Mouse (Mus musculus): ENCODE measurements at regions not wholly inside any gene's neighbourhood (a gene's known extent, or its start where the extent isn't known, plus 50 kb on each side); places are given as distances from the start of the nearest gene placed in this dataset.

DNA sequence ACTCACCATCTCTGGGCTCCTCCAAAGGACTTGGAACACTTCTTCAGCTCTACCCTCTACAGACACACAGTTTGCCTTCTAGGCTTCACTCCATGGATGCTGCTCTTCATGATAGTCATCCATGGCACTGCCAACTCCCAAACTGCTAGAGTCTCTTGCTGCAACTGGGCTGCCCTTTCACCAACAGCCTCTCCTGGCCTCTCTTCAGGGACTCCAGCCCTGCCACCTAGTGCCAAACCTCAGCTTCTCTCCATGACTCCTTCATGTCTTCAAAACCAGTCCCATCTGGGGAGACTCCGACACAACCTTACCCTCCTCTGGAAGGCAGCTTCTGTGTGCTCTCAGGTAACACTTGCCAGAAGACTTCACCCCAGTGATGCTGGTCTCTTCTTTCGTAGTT, 164.9 kb upstream of the Plxnc1 start:
- Histone ChIP-seq H3K9ac (ENCODE audit: low read length) (no peak overlapping the region), H3K4me1 (ENCODE audit: control insufficient read depth, insufficient read depth, low read length) (no peaks in the 10 kb centered on the region), H3K27me3 (ENCODE audit: control insufficient read depth, insufficient read depth, low read length) (no peaks in the 10 kb centered on the region), H3K27ac (ENCODE audit: low read length) (no peak overlapping the region), H3K4me2 (ENCODE audit: low read depth, low read length) (no peak overlapping the region), H3K36me3 (ENCODE audit: control insufficient read depth, insufficient read depth) (no peaks in the 10 kb centered on the region), H3K4me3 (ENCODE audit: low read length) (no peak overlapping the region), H3K9me3 (replicated peaks; ENCODE audit: control insufficient read depth, low read length) (no peaks in the 10 kb centered on the region)
- WGBS = 88% methylated on average over 2 of the region's 2 CpGs
- no peak for ATAC-seq (replicated peaks; ENCODE audit: extremely low read depth, insufficient read depth, low FRiP score)

DNA sequence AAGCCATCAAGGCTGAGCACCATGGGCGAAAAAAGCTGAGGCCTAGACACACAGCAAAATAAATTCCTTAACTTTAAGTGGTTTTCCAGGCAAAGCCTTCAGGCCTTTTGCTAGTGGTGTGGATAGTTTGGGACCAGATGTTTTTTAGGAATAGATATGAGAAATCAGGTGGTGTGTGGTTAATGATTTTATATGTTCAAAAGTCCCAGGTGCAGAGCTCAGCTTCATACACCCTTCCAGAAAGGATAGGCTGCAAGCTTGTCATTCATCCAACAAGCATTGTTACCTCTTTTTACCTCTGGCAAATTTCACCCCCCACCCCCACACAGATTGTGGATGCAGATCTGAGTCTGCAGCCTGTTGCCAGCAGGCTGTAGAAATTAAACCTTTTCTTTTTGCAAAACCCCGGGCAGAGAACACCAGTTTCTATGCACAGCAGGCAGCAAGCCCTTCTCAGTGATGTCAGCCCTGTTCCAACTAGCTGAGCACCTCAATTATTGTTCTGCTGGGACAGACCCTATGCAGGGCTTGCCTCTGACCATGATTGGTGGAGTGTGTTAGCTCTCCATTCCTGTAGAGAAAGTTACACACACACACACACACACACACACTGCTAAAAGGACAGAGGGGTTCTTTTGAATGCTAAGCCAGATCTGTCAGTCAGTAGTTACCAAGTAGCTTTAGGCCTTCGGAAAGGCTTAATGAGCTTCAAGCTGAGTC, 163.1 kb upstream of the Plxnc1 start:
- no peak for ATAC-seq (replicated peaks; ENCODE audit: extremely low read depth, insufficient read depth, low FRiP score)
- no peak overlapping the region for H3K9ac ChIP-seq (ENCODE audit: low read length)
- no peaks in the 10 kb centered on the region for H3K27me3 ChIP-seq (ENCODE audit: control insufficient read depth, insufficient read depth, low read length)
- WGBS = 55% methylated on average over 3 of the region's 3 CpGs
- no peak overlapping the region for H3K4me3 ChIP-seq (ENCODE audit: low read length)
- no peaks in the 10 kb centered on the region for H3K36me3 ChIP-seq (ENCODE audit: control insufficient read depth, insufficient read depth)
- H3K9me3 ChIP-seq (replicated peaks; ENCODE audit: control insufficient read depth, low read length) = no peaks in the 10 kb centered on the region
- H3K4me2 ChIP-seq (ENCODE audit: low read depth, low read length) = no peak overlapping the region
- H3K4me1 ChIP-seq (ENCODE audit: control insufficient read depth, insufficient read depth, low read length) = no peaks in the 10 kb centered on the region
- H3K27ac ChIP-seq (ENCODE audit: low read length) = no peak overlapping the region

DNA sequence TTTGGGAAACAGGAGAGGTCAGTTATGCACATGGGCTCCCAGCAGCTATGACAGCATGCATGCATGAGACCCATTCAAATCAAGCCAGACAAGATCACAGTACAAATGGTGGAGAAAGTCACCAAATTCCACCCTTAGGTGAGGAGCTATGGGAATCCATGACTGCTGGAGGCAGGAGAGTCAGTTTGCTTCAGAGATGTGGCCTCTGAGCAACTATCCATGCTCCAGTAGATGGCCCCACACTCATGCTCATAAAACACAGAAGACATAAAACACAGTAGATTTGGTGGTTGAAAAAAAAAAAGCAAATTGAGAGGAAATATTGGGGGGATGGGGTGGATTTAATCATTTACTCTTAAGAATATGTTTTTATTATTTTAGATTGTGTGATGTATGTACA, 159.2 kb upstream of the Plxnc1 start:
- no peaks in the 10 kb centered on the region for H3K27me3 ChIP-seq (ENCODE audit: control insufficient read depth, insufficient read depth, low read length)
- H3K9me3 ChIP-seq (replicated peaks; ENCODE audit: control insufficient read depth, low read length) = no peaks in the 10 kb centered on the region
- no peak overlapping the region for H3K27ac ChIP-seq (ENCODE audit: low read length)
- no peak overlapping the region for H3K4me3 ChIP-seq (ENCODE audit: low read length)
- no peak for ATAC-seq (replicated peaks; ENCODE audit: extremely low read depth, insufficient read depth, low FRiP score)
- no peak overlapping the region for H3K9ac ChIP-seq (ENCODE audit: low read length)
- H3K4me1 ChIP-seq (ENCODE audit: control insufficient read depth, insufficient read depth, low read length) = no peaks in the 10 kb centered on the region
- H3K4me2 ChIP-seq (ENCODE audit: low read depth, low read length) = no peak overlapping the region
- H3K36me3 ChIP-seq (ENCODE audit: control insufficient read depth, insufficient read depth) = no peaks in the 10 kb centered on the region

DNA sequence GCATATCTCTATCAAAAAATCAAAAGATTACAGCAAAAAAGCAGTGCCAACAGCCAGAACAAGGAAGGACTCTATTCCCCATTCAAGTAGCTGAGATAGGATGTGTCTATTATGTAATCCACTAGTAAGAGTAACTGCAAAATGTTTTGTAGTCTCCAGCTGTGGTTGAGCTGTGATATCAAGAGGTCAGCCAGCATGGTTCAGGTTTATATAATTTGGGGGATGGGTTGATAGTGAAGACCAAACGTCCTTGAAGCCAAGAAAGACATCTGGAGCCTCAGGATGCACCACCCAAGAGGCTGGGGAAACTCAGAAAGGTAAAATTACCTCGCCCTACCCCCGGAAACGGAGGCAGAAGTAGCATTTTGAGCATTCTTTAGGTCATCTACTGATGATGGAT, 158.3 kb upstream of the Plxnc1 start:
- H3K4me3 ChIP-seq (ENCODE audit: low read length) = no peak overlapping the region
- WGBS = 67% methylated on average over 4 of the region's 4 CpGs
- H3K9me3 ChIP-seq (replicated peaks; ENCODE audit: control insufficient read depth, low read length) = no peaks in the 10 kb centered on the region
- no peaks in the 10 kb centered on the region for H3K27me3 ChIP-seq (ENCODE audit: control insufficient read depth, insufficient read depth, low read length)
- no peaks in the 10 kb centered on the region for H3K4me1 ChIP-seq (ENCODE audit: control insufficient read depth, insufficient read depth, low read length)
- ATAC-seq (replicated peaks; ENCODE audit: extremely low read depth, insufficient read depth, low FRiP score) = no peak
- no peaks in the 10 kb centered on the region for H3K36me3 ChIP-seq (ENCODE audit: control insufficient read depth, insufficient read depth)
- H3K9ac ChIP-seq (ENCODE audit: low read length) = no peak overlapping the region
- H3K4me2 ChIP-seq (ENCODE audit: low read depth, low read length) = no peak overlapping the region
- H3K27ac ChIP-seq (ENCODE audit: low read length) = no peak overlapping the region

DNA sequence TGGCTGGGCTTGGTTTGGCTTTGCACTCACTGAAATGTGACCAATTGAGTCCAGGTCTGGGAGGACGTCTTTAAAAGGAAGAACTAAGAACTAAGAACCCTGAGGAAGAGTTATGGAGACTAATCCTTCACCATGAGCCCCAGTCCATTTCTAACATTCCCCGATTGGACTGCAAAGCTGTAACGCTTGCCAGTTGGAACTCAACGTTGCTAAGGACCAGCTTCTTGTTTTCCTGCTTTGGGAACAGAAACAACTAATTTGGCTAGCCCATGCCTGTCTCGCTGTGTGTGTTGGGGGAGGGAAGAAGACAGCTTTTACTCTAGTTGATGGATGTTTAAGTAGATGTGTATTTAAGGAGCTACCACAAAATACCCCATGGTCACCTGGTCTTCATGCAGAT, 155.3 kb upstream of the Plxnc1 start:
- Histone ChIP-seq H3K9me3 (replicated peaks; ENCODE audit: control insufficient read depth, low read length) (no peaks in the 10 kb centered on the region), H3K4me3 (ENCODE audit: low read length) (no peak overlapping the region), H3K4me2 (ENCODE audit: low read depth, low read length) (no peak overlapping the region), H3K9ac (ENCODE audit: low read length) (no peak overlapping the region), H3K4me1 (ENCODE audit: control insufficient read depth, insufficient read depth, low read length) (no peaks in the 10 kb centered on the region), H3K27me3 (ENCODE audit: control insufficient read depth, insufficient read depth, low read length) (no peaks in the 10 kb centered on the region), H3K27ac (ENCODE audit: low read length) (no peak overlapping the region), H3K36me3 (ENCODE audit: control insufficient read depth, insufficient read depth) (no peaks in the 10 kb centered on the region)
- WGBS = 75% methylated on average over 5 of the region's 5 CpGs
- no peak for ATAC-seq (replicated peaks; ENCODE audit: extremely low read depth, insufficient read depth, low FRiP score)

DNA sequence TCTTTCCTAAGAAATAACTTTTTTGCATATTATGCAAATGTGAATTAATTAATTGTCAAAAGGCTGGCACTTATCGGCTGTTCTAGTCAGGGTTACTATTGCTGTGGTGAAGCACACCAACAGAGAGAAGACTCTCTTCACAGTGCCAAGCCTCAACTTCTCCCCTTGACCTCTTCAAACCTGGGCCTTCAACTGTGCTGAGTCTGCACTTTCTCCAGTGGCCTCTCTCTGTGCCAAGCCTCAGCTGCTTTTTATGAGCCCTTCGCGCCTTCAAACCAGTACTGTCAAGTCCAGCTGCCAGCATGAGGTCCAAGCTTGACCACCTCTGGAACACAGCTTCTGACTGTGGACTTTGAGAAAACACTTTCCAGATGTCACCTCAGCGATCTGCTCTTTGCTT, 151.2 kb upstream of the Plxnc1 start:
- ATAC-seq (replicated peaks; ENCODE audit: extremely low read depth, insufficient read depth, low FRiP score) = no peak
- Histone ChIP-seq H3K27me3 (ENCODE audit: control insufficient read depth, insufficient read depth, low read length) (no peaks in the 10 kb centered on the region), H3K4me1 (ENCODE audit: control insufficient read depth, insufficient read depth, low read length) (no peaks in the 10 kb centered on the region), H3K9me3 (replicated peaks; ENCODE audit: control insufficient read depth, low read length) (no peaks in the 10 kb centered on the region), H3K36me3 (ENCODE audit: control insufficient read depth, insufficient read depth) (no peaks in the 10 kb centered on the region), H3K27ac (ENCODE audit: low read length) (no peak overlapping the region), H3K4me3 (ENCODE audit: low read length) (no peak overlapping the region), H3K9ac (ENCODE audit: low read length) (no peak overlapping the region), H3K4me2 (ENCODE audit: low read depth, low read length) (no peak overlapping the region)
- 86% methylated on average over 4 of the region's 4 CpGs for WGBS

DNA sequence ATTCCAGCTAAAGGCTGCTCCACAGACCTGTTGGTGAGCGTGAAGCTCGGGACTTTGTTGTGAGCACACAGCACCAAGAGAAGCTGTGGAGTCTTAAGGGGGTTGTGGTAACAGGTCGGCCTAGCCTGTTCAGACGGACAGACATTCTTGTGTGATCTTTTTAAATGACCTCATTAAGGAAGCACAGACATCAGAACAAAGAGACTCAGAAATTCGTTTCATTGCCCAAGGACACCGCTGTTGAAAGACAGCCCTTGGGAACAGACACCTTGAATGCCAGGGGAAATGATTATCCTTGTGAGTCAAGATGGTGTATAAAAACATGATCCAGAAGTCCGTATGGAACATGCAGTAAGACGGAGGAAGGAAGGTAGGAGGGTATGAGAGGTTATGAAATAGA, 150.1 kb upstream of the Plxnc1 start:
- WGBS = 69% methylated on average over 8 of the region's 8 CpGs
- no peaks in the 10 kb centered on the region for H3K36me3 ChIP-seq (ENCODE audit: control insufficient read depth, insufficient read depth)
- ATAC-seq (replicated peaks; ENCODE audit: extremely low read depth, insufficient read depth, low FRiP score) = no peak

DNA sequence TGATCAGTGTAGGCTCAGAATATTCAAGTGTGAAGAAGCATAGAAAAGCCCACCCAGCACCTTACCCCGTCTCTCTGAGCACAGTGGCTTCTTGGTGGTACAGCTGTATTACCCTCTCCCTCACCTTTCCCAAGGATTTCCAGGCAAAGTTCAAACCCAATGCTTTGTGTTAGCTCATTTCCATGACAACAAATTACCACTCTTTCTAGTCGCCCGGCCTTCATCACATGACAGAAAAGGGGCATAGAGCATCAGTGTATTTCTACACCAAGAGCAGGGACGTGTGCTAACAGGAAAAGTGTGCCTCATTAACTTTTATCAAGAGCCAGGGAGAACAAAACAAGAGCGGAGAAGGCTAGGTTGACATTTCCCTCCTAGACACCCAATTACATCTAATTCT, 148.6 kb upstream of the Plxnc1 start:
- H3K27me3 ChIP-seq (ENCODE audit: control insufficient read depth, insufficient read depth, low read length) = no peaks in the 10 kb centered on the region; the same call in 1 of the 2 replicates
- H3K4me2 ChIP-seq (ENCODE audit: low read depth, low read length) = no peak overlapping the region
- no peak overlapping the region for H3K4me3 ChIP-seq (ENCODE audit: low read length)
- no peaks in the 10 kb centered on the region for H3K36me3 ChIP-seq (ENCODE audit: control insufficient read depth, insufficient read depth)
- H3K9me3 ChIP-seq (replicated peaks; ENCODE audit: control insufficient read depth, low read length) = no peaks in the 10 kb centered on the region
- no peak overlapping the region for H3K27ac ChIP-seq (ENCODE audit: low read length)
- ATAC-seq (replicated peaks; ENCODE audit: extremely low read depth, insufficient read depth, low FRiP score) = no peak
- no peak overlapping the region for H3K9ac ChIP-seq (ENCODE audit: low read length)
- WGBS = 68% methylated on average over 5 of the region's 5 CpGs
- no peaks in the 10 kb centered on the region for H3K4me1 ChIP-seq (ENCODE audit: control insufficient read depth, insufficient read depth, low read length)

More for the DNA sequence above, 150.1 kb upstream of the Plxnc1 start:
- Histone ChIP-seq H3K9ac (ENCODE audit: low read length) (no peak overlapping the region), H3K4me3 (ENCODE audit: low read length) (no peak overlapping the region), H3K4me2 (ENCODE audit: low read depth, low read length) (no peak overlapping the region), H3K9me3 (replicated peaks; ENCODE audit: control insufficient read depth, low read length) (no peaks in the 10 kb centered on the region), H3K4me1 (ENCODE audit: control insufficient read depth, insufficient read depth, low read length) (no peaks in the 10 kb centered on the region), H3K27me3 (ENCODE audit: control insufficient read depth, insufficient read depth, low read length) (no peaks in the 10 kb centered on the region), H3K27ac (ENCODE audit: low read length) (no peak overlapping the region)

DNA sequence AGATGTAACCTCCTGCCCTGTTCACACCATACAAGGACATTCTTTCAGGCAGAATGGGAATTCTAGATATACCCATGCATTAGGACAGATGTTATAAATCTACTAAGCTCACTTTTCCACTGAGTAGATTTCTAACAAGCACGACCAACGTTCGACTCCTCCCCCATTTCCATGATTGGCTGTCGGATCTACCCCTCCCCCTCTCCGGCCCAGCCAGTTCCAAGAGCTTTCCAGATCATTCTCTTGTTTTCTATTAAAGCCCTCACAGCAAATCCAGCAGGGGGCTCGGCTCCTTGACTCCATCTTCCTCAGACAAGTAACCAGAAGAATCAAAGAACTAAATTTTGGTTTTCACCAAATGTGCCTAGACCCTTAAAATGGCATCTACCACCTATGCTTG, 146.5 kb upstream of the Plxnc1 start:
- H3K4me1 ChIP-seq (ENCODE audit: control insufficient read depth, insufficient read depth, low read length) = no peaks in the 10 kb centered on the region
- no peak overlapping the region for H3K27ac ChIP-seq (ENCODE audit: low read length)
- H3K9me3 ChIP-seq (replicated peaks; ENCODE audit: control insufficient read depth, low read length) = no peaks in the 10 kb centered on the region
- H3K9ac ChIP-seq (ENCODE audit: low read length) = no peak overlapping the region
- ATAC-seq (replicated peaks; ENCODE audit: extremely low read depth, insufficient read depth, low FRiP score) = no peak
- H3K4me3 ChIP-seq (ENCODE audit: low read length) = no peak overlapping the region
- 63% methylated on average over 6 of the region's 6 CpGs for WGBS
- H3K27me3 ChIP-seq (ENCODE audit: control insufficient read depth, insufficient read depth, low read length) = no peaks in the 10 kb centered on the region; the same call in 1 of the 2 replicates
- no peak overlapping the region for H3K4me2 ChIP-seq (ENCODE audit: low read depth, low read length)
- H3K36me3 ChIP-seq (ENCODE audit: control insufficient read depth, insufficient read depth) = no peaks in the 10 kb centered on the region

Measured in heart, embryonic 16.5 days (tissue).